Mouse (Mus musculus): ENCODE data around the gene Traf6. TPM values are rescaled to one million over a fixed set of nuclear protein-coding genes. Genes with fewer than 3 reads are reported as not detected.

The Traf6 gene
- total and polyA plus RNA-seq, 3 experiments = 6.5 to 23.1 (median 16.5) TPM

Other genes with a start within 250 kb of the Traf6 start
- gene Rag2, start 53.7 kb upstream of the Traf6 start, total RNA-seq (2021) = not detected
- not detected in 2 replicates for gene Rag2, start 53.7 kb upstream of the Traf6 start, polyA plus RNA-seq (2012; rRNA removed)
- gene Rag1, start 28.9 kb upstream of the Traf6 start, total RNA-seq (2021) = under 1 TPM in 1 of 2 experiments, not detected in 1; 0.06 TPM
- not detected in 2 replicates for gene Rag1, start 28.9 kb upstream of the Traf6 start, polyA plus RNA-seq (2012; rRNA removed)
- 10 to 100 TPM; 18.8 to 34.2 TPM for gene B230118H07Rik, start 28.9 kb upstream of the Traf6 start, total RNA-seq (2021)
- 0.19 and 0.34 TPM in 2 replicates for gene B230118H07Rik, start 28.9 kb upstream of the Traf6 start, polyA plus RNA-seq (2012; rRNA removed)
- 1 to 10 TPM; 4.0 to 5.0 TPM for gene Prr5l, start 204.6 kb downstream of the Traf6 start, total RNA-seq (2021)
- gene Prr5l, start 204.6 kb downstream of the Traf6 start, polyA plus RNA-seq (2012; rRNA removed) = 6.4 and 7.0 TPM in 2 replicates
- 10 to 100 TPM; 40.8 to 54.0 TPM for gene Commd9, start 207.8 kb downstream of the Traf6 start, total RNA-seq (2021)
- gene Commd9, start 207.8 kb downstream of the Traf6 start, polyA plus RNA-seq (2012; rRNA removed) = 37.6 and 46.8 TPM in 2 replicates